10 mouse cellular contexts compared by ENCODE assay signal in genomic region chr16:56501513-56501912, GRCm38 (mm10). TPM values are rescaled to one million over a fixed set of nuclear protein-coding genes. Genes with fewer than 3 reads are reported as not detected.
DNase-seq lines count a peak whose midpoint lies in the region; ATAC-seq and TF ChIP-seq lines count a peak whose summit lies in the region.
"Had no signal": no experiment of that assay in that cellular context is flagged by ENCODE, and none has a peak within 500 bp of the region (broad histone marks: within the 10 kb centered on the region; RNA-seq: fewer than 3 reads in every experiment).

No protein-coding gene starts in this region.

- intact Hi-C loops in gastrocnemius, postnatal 14 days (cut with DNase I; ENCODE audit: low total_unique reads): no loop called here

- no peak for TF ChIP-seq CTCF in intestine, postnatal 0 days (IDR thresholded peaks at IDR 0.05; ENCODE audit: low read depth)

- no peak overlapping the region for H3K27ac ChIP-seq in intestine, embryonic 14.5 days (ENCODE audit: low read depth)
- H3K27ac ChIP-seq in intestine, postnatal 0 days (ENCODE audit: low read depth, low read length): no peak overlapping the region
- no peak overlapping the region for H3K27ac ChIP-seq in hindbrain, embryonic 12.5 days
- H3K27ac ChIP-seq: midbrain, embryonic 10.5 days had no signal

- H3K9me3 ChIP-seq in intestine, embryonic 14.5 days (ENCODE audit: control insufficient read depth, low read length): no peaks in the 10 kb centered on the region
- no peaks in the 10 kb centered on the region for H3K9me3 ChIP-seq in intestine, postnatal 0 days (ENCODE audit: control insufficient read depth)
- H3K9me3 ChIP-seq in hindbrain, embryonic 12.5 days (replicated peaks): no peaks in the 10 kb centered on the region
- H3K9me3 ChIP-seq: midbrain, embryonic 10.5 days had no signal

- no peak overlapping the region for H3K4me2 ChIP-seq in intestine, embryonic 14.5 days (ENCODE audit: low read length)
- no peak overlapping the region for H3K4me2 ChIP-seq in intestine, postnatal 0 days (replicated peaks; ENCODE audit: low read depth)
- H3K4me2 ChIP-seq in hindbrain, embryonic 12.5 days (replicated peaks): no peak overlapping the region

- ATAC-seq in intestine, embryonic 14.5 days (replicated peaks; ENCODE audit: low FRiP score, low TSS enrichment, low read depth): 0 out of 2 replicates have a peak, but pooled peaks have one; percentile 32
- ATAC-seq in intestine, postnatal 0 days: no peak
- no peak for ATAC-seq in monocyte, adult 5-6 weeks (replicated peaks; ENCODE audit: insufficient number of reproducible peaks, low FRiP score, low TSS enrichment, poor library complexity, severe bottlenecking)
- no peak for ATAC-seq in hindbrain, embryonic 12.5 days (ENCODE audit: low FRiP score)

- no peak overlapping the region for H3K4me3 ChIP-seq in intestine, embryonic 14.5 days (ENCODE audit: low read depth, low read length)
- no peak overlapping the region for H3K4me3 ChIP-seq in intestine, postnatal 0 days (ENCODE audit: low read depth, low read length)
- no peak overlapping the region for H3K4me3 ChIP-seq in hindbrain, embryonic 12.5 days
- H3K4me3 ChIP-seq: midbrain, embryonic 10.5 days had no signal

- H3K36me3 ChIP-seq in intestine, embryonic 14.5 days (ENCODE audit: control insufficient read depth, insufficient read depth, low read length): no peaks in the 10 kb centered on the region
- H3K36me3 ChIP-seq in intestine, postnatal 0 days (ENCODE audit: control insufficient read depth, insufficient read depth): no peaks in the 10 kb centered on the region
- no peaks in the 10 kb centered on the region for H3K36me3 ChIP-seq in hindbrain, embryonic 12.5 days
- H3K36me3 ChIP-seq: midbrain, embryonic 10.5 days had no signal

- H3K9ac ChIP-seq in intestine, embryonic 14.5 days (ENCODE audit: low read length): no peak overlapping the region
- H3K9ac ChIP-seq in intestine, postnatal 0 days (ENCODE audit: low read depth, low read length): no peak overlapping the region
- no peak overlapping the region for H3K9ac ChIP-seq in hindbrain, embryonic 12.5 days

- DNase-seq in intestine, embryonic 14.5 days (ENCODE audit: low spot score): no peak
- peak; percentile 46 for DNase-seq in gastrocnemius, postnatal 14 days
- DNase-seq in kidney, adult 18-20 months: peak; percentile 14
- DNase-seq in lung, postnatal 14 days: peak; percentile 66
- no peak for DNase-seq in cerebellum, postnatal 4 days (ENCODE audit: low spot score in 2 of 2)
- DNase-seq: cerebellum, adult 2 months had no signal

- no peaks in the 10 kb centered on the region for H3K27me3 ChIP-seq in intestine, embryonic 14.5 days (replicated peaks; ENCODE audit: control insufficient read depth, insufficient read depth, low read length)
- H3K27me3 ChIP-seq in intestine, postnatal 0 days (replicated peaks; ENCODE audit: control insufficient read depth, insufficient read depth, low read length): no peaks in the 10 kb centered on the region
- H3K27me3 ChIP-seq in hindbrain, embryonic 12.5 days: no peaks in the 10 kb centered on the region

- 11% methylated on average over 2 of the region's 2 CpGs for WGBS in intestine, embryonic 14.5 days
- 36% methylated on average over 2 of the region's 2 CpGs for WGBS in intestine, postnatal 0 days
- WGBS in hindbrain, embryonic 12.5 days: 63% methylated on average over 2 of the region's 2 CpGs

- 0 out of 2 replicates have a peak, but pooled peaks cover 3% of the 10 kb centered on the region for H3K4me1 ChIP-seq in intestine, embryonic 14.5 days (replicated peaks; ENCODE audit: control insufficient read depth, insufficient read depth, low read length)
- H3K4me1 ChIP-seq in intestine, postnatal 0 days (replicated peaks; ENCODE audit: control insufficient read depth, insufficient read depth, low read length): no peaks in the 10 kb centered on the region
- H3K4me1 ChIP-seq in hindbrain, embryonic 12.5 days: no peaks in the 10 kb centered on the region
- H3K4me1 ChIP-seq: midbrain, embryonic 10.5 days had no signal

RNA-seq across cellular contexts. Expression of gene Abi3bp, which starts 23.8 kb away (rescaled TPM):
- 12.2 and 12.9 TPM in 2 replicates for polyA plus RNA-seq in intestine, embryonic 14.5 days (2014; fragmentation: Nextera tagmentation; extraction: Ambion mirVana)
- polyA plus RNA-seq in intestine, postnatal 0 days (2015; fragmentation: Nextera tagmentation; extraction: Ambion mirVana): 10.1 and 11.2 TPM in 2 replicates
- 10 to 100 TPM; 35.5 to 41.3 TPM for total RNA-seq in gastrocnemius, postnatal 14 days (2021)
- 0.19 TPM in 1 of 3 replicates, not detected in the others for total RNA-seq in monocyte, adult 5-6 weeks (2017)
- 1.2 and 3.1 TPM in 2 replicates for polyA plus RNA-seq in hindbrain, embryonic 12.5 days (2016; fragmentation: Nextera tagmentation; extraction: Ambion mirVana)

Comparison
In these comparisons a context has a peak if more than half of its experiments do, and no peak if none do; other contexts are left out.
1. DNase-seq: peak in gastrocnemius, postnatal 14 days (single experiment), kidney, adult 18-20 months (single experiment) and lung, postnatal 14 days (single experiment); none in intestine, embryonic 14.5 days (single experiment) and cerebellum, postnatal 4 days (0 of 2).